Mouse (Mus musculus): Measurements from ENCODE around the gene Acss1. TPM values are rescaled to one million over a fixed set of nuclear protein-coding genes. Genes with fewer than 3 reads are reported as not detected.

Gene Acss1
- 67.2 and 77.0 TPM in 2 replicates for polyA plus RNA-seq (2014; fragmentation: Nextera tagmentation; extraction: Ambion mirVana)

DNA sequence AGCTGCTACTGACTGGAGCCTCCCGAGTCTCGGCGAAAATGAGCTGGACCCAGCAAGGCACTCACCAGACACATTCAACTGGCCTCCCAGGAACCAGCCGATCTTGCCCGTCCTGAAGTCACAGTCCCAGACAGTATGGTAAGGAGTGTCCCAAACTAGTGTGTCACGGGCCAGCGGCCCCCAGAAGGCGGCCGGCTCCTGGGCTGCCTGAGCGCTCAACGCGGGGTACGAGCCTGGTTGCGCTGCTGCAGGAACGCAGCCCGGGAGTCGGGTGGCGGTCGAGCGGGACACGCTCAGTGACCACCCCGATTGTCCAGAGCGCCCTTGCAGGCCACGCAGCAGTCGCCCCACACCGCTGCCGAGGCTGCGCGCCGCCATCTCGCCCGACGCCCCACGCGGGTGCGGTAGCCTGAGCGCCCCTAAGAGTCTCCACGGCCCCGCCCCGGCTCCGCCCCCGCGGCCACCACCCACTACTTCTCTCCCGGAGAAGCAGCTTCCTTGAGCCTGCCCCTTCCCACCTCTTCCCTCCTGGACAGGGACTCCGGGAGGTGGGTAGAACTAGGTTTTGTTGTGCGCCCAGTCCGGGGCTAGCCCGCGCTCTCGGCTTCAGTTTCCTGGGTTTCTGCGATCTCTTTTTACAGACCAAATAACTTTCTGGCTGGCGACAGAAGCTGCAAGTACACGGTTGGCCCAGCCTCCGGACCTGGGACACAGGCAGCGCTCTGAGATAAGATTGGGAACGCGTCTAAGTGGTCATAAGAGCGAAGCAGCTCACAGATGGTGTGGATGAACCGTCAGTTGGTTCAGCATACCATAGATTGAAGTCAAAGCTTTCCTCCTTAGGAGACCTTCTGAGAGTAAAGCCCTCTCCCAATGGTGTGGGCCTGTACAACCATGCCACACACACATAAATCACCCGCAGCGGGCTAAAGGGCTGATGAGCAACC lies at the start of gene Acss1:
Gene Acss1, minus strand, starts transcription at position 681 of the 947 bp plus-strand sequence.
- H3K9me3 ChIP-seq (ENCODE audit: control insufficient read depth, low read length) = no peaks in the 10 kb centered on the region
- no peaks in the 10 kb centered on the region for H3K36me3 ChIP-seq (ENCODE audit: control insufficient read depth, insufficient read depth, low read length)
- 3% methylated on average over 48 of the region's 61 CpGs for WGBS
- DNase-seq (ENCODE audit: low spot score) (peak; percentile 85), ATAC-seq (replicated peaks; ENCODE audit: low FRiP score) (peak; percentile 66)
- H3K27me3 ChIP-seq (replicated peaks; ENCODE audit: control insufficient read depth, insufficient read depth, low read length) = no peaks in the 10 kb centered on the region
- H3K4me1 ChIP-seq (replicated peaks; ENCODE audit: control insufficient read depth, insufficient read depth, low read length) = peaks cover 42% of the 10 kb centered on the region
- peak within 1 kb of the TSS; percentile 97 for H3K27ac ChIP-seq (ENCODE audit: low read depth, low read length)
- peak within 1 kb of the TSS; percentile 83 for H3K4me3 ChIP-seq (ENCODE audit: low read depth, low read length)
- peak within 1 kb of the TSS; percentile 87 for H3K9ac ChIP-seq (ENCODE audit: low read depth, low read length)
- peak within 1 kb of the TSS; percentile 94 for H3K4me2 ChIP-seq

DNA sequence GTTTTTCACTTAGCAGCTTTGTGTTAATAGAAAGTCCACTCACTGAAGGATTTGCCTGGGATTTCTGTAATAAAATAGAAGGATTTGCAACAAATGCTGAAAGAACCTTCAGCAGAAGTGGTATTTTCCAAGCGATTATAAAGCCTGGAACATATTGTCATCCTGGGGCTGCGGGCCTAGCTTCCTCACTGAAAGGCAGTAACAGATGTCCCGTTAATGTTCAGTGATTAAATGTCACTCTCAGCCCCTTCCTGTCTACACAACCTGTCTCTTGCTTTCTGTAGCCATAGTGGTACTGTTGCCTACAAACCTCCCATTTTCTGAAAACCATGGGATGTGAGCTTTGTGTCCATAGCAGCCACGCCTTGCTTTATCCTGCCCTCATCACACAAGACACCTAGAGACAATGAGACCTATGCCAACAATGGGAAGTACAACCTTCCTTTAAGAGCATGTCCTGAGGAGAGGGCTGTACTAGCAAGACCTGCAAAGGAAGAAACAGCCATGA lies 43.9 kb upstream of the Acss1 start:
- Histone ChIP-seq H3K9ac (ENCODE audit: low read depth, low read length) (no peak overlapping the region), H3K4me2 (no peak overlapping the region), H3K27me3 (replicated peaks; ENCODE audit: control insufficient read depth, insufficient read depth, low read length) (no peaks in the 10 kb centered on the region), H3K4me1 (replicated peaks; ENCODE audit: control insufficient read depth, insufficient read depth, low read length) (no peaks in the 10 kb centered on the region), H3K9me3 (ENCODE audit: control insufficient read depth, low read length) (no peaks in the 10 kb centered on the region), H3K4me3 (ENCODE audit: low read depth, low read length) (no peak overlapping the region), H3K36me3 (ENCODE audit: control insufficient read depth, insufficient read depth, low read length) (no peaks in the 10 kb centered on the region), H3K27ac (ENCODE audit: low read depth, low read length) (no peak overlapping the region)
- no peak for DNase-seq (ENCODE audit: low spot score)
- ATAC-seq (replicated peaks; ENCODE audit: low FRiP score) = no peak
- WGBS = 79% methylated on average over 4 of the region's 4 CpGs

DNA sequence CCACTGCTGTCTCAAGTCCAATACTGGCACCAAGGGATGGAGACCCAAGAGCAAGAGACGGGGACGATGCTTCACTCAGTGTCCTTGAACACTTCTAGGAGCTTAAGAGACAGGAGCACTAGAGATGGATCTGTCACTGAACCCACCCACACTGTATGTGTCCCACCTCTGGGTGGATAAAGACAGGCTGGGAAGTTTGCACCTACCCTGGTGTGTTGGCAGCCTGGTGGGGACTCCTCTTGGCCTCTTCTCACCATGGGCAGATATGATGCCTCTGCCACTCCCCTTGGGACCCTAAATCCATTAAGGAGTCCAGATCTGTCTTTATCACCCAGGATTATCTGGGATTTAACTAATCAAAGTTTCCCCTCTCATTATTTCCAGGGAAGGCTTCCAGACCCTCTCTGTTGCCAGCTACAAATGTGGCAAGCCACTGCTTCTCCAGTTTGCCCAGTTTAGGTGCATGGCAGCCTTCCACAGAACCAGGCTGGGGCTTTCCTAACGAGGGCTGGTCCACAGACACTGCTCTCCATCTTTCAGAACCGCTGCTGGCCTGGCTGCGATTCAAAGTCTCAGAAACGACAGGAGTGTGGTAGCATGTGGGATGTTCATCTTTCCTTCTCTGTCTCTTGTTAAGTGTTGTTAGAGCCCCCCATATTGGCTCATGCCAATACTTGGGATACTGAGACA lies 23.3 kb upstream of the Acss1 start:
- ATAC-seq (replicated peaks; ENCODE audit: low FRiP score) (no peak), DNase-seq (ENCODE audit: low spot score) (no peak)
- Histone ChIP-seq H3K9ac (ENCODE audit: low read depth, low read length) (no peak overlapping the region), H3K9me3 (ENCODE audit: control insufficient read depth, low read length) (no peaks in the 10 kb centered on the region), H3K27me3 (replicated peaks; ENCODE audit: control insufficient read depth, insufficient read depth, low read length) (peaks cover 49% of the 10 kb centered on the region), H3K27ac (ENCODE audit: low read depth, low read length) (no peak overlapping the region), H3K4me3 (ENCODE audit: low read depth, low read length) (no peak overlapping the region), H3K4me1 (replicated peaks; ENCODE audit: control insufficient read depth, insufficient read depth, low read length) (no peaks in the 10 kb centered on the region), H3K4me2 (no peak overlapping the region), H3K36me3 (ENCODE audit: control insufficient read depth, insufficient read depth, low read length) (no peaks in the 10 kb centered on the region)
- 68% methylated on average over 6 of the region's 6 CpGs for WGBS

- WGBS = 14% methylated on average over 11 of the region's 11 CpGs
- H3K36me3 ChIP-seq (ENCODE audit: control insufficient read depth, insufficient read depth, low read length) = no peaks in the 10 kb centered on the region
- no peak overlapping the region for H3K4me3 ChIP-seq (ENCODE audit: low read depth, low read length)
- H3K4me1 ChIP-seq (replicated peaks; ENCODE audit: control insufficient read depth, insufficient read depth, low read length) = no peaks in the 10 kb centered on the region
- H3K9ac ChIP-seq (ENCODE audit: low read depth, low read length) = no peak overlapping the region
- no peak overlapping the region for H3K27ac ChIP-seq (ENCODE audit: low read depth, low read length)
- no peak overlapping the region for H3K4me2 ChIP-seq
- H3K27me3 ChIP-seq (replicated peaks; ENCODE audit: control insufficient read depth, insufficient read depth, low read length) = peaks cover 57% of the 10 kb centered on the region
- no peak for DNase-seq (ENCODE audit: low spot score)
- no peak for ATAC-seq (replicated peaks; ENCODE audit: low FRiP score)
- H3K9me3 ChIP-seq (ENCODE audit: control insufficient read depth, low read length) = no peaks in the 10 kb centered on the region
Observed at GRCm38 (mm10) chr2:150690216-150690615, 21.9 kb upstream of the Acss1 start.

- Histone ChIP-seq H3K27ac (ENCODE audit: low read depth, low read length) (no peak within 1 kb of the TSS), H3K27me3 (replicated peaks; ENCODE audit: control insufficient read depth, insufficient read depth, low read length) (peaks cover 57% of the 10 kb centered on the region), H3K9me3 (ENCODE audit: control insufficient read depth, low read length) (no peaks in the 10 kb centered on the region), H3K36me3 (ENCODE audit: control insufficient read depth, insufficient read depth, low read length) (no peaks in the 10 kb centered on the region), H3K4me2 (peak within 1 kb of the TSS; percentile 56), H3K4me1 (replicated peaks; ENCODE audit: control insufficient read depth, insufficient read depth, low read length) (no peaks in the 10 kb centered on the region), H3K4me3 (ENCODE audit: low read depth, low read length) (peak within 1 kb of the TSS; percentile 28), H3K9ac (ENCODE audit: low read depth, low read length) (no peak within 1 kb of the TSS)
- no peak for ATAC-seq (replicated peaks; ENCODE audit: low FRiP score)
- peak; percentile 8 for DNase-seq (ENCODE audit: low spot score)
- WGBS = 47% methylated on average over 16 of the region's 16 CpGs
Observed at GRCm38 (mm10) chr2:150689223-150689800, 21.0 kb upstream of the Acss1 start, which contains the start of gene Vsx1. Gene Vsx1 (minus strand): TSS chr2:150689360.

DNA sequence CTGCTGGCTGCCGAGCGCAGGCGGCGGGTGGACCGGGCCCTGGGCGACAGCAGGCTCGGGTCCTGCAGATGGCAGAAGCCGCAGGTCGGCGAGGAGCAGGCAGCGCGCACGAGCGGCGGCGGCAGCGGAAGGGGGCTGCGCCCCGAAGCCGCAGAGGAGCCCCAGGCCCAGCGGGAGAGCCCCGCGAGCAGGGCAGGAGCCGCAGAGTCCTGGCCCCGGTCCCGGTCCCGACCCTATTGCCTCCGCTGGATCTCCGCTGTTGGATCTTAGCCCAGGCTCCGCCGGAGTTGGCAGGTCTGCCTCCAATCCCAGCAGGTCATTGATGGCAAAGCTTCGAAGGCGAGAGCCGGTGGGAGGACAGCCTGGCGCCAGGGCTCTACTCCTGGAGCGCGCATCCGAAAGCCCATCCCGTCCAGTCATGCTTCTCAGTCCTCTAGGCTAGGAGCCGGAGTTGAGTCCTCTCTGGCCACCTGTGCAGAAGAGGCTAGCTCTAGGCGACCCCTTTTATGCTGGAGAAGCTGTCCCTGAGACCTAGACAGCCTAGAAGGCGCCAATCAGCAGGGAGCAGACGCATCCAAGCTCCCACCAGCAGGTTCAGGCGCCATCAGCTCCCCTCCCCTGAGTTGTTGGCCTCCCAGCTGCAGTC lies 20.4 kb upstream of the Acss1 start:
- H3K4me1 ChIP-seq (replicated peaks; ENCODE audit: control insufficient read depth, insufficient read depth, low read length) = no peaks in the 10 kb centered on the region
- ATAC-seq (replicated peaks; ENCODE audit: low FRiP score) = 0 out of 2 replicates have a peak, but pooled peaks have one; percentile 32
- no peak for DNase-seq (ENCODE audit: low spot score)
- H3K4me3 ChIP-seq (ENCODE audit: low read depth, low read length) = peak overlapping the region; percentile 28
- no peak overlapping the region for H3K27ac ChIP-seq (ENCODE audit: low read depth, low read length)
- H3K27me3 ChIP-seq (replicated peaks; ENCODE audit: control insufficient read depth, insufficient read depth, low read length) = peaks cover 57% of the 10 kb centered on the region
- 3% methylated on average over 44 of the region's 44 CpGs for WGBS
- H3K9me3 ChIP-seq (ENCODE audit: control insufficient read depth, low read length) = no peaks in the 10 kb centered on the region
- H3K9ac ChIP-seq (ENCODE audit: low read depth, low read length) = no peak overlapping the region
- H3K4me2 ChIP-seq = peak overlapping the region; percentile 56
- H3K36me3 ChIP-seq (ENCODE audit: control insufficient read depth, insufficient read depth, low read length) = no peaks in the 10 kb centered on the region

DNA sequence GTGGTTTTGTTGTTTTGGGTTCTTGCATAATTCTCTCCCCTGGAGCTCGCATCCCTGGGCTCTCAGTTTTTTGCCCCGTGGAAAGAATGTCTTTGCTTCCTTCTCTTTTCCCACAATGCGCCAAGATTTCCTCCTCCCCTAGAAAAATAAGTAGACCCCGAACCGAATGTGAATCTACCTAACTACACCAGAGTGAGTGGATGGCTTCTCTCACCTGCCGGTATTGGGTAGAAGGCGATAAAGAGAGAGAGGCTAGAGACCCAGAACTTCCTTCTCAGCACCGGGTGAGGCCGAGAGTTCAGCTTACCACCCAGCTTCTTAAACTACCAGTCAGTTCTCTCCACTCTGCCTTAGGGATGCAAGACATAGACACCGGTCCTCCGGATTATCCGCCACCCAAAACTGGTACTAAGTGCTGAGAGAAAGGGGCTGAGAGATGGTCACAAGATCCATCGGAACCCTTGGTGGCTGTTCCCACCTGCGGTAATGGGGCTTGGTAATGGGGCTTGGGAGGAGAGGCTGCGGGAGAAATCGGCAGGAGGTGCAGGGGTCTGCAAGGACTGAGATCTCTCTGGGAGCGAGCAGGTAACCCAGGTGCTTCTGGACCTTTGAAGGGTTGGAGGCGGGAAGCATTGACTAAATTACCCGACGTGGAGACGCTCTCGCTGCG lies 19.7 kb upstream of the Acss1 start:
- no peaks in the 10 kb centered on the region for H3K4me1 ChIP-seq (replicated peaks; ENCODE audit: control insufficient read depth, insufficient read depth, low read length)
- no peaks in the 10 kb centered on the region for H3K9me3 ChIP-seq (ENCODE audit: control insufficient read depth, low read length)
- no peak overlapping the region for H3K9ac ChIP-seq (ENCODE audit: low read depth, low read length)
- no peaks in the 10 kb centered on the region for H3K36me3 ChIP-seq (ENCODE audit: control insufficient read depth, insufficient read depth, low read length)
- H3K27ac ChIP-seq (ENCODE audit: low read depth, low read length) = no peak overlapping the region
- ATAC-seq (replicated peaks; ENCODE audit: low FRiP score) (no peak), DNase-seq (ENCODE audit: low spot score) (no peak)
- H3K4me3 ChIP-seq (ENCODE audit: low read depth, low read length) = peak overlapping the region; percentile 28
- 4% methylated on average over 23 of the region's 23 CpGs for WGBS
- H3K27me3 ChIP-seq (replicated peaks; ENCODE audit: control insufficient read depth, insufficient read depth, low read length) = peaks cover 57% of the 10 kb centered on the region
- peak overlapping the region; percentile 56 for H3K4me2 ChIP-seq

- WGBS = 88% methylated on average over 9 of the region's 9 CpGs
- DNase-seq (ENCODE audit: low spot score) = peak; percentile 20
Observed at GRCm38 (mm10) chr2:150685389-150685788, 17.1 kb upstream of the Acss1 start.

More at GRCm38 (mm10) chr2:150685389-150685788, 17.1 kb upstream of the Acss1 start:
- H3K4me3 ChIP-seq (ENCODE audit: low read depth, low read length) = no peak overlapping the region
- H3K36me3 ChIP-seq (ENCODE audit: control insufficient read depth, insufficient read depth, low read length) = no peaks in the 10 kb centered on the region
- no peak for ATAC-seq (replicated peaks; ENCODE audit: low FRiP score)
- H3K27ac ChIP-seq (ENCODE audit: low read depth, low read length) = no peak overlapping the region
- no peak overlapping the region for H3K4me2 ChIP-seq
- peaks cover 44% of the 10 kb centered on the region for H3K27me3 ChIP-seq (replicated peaks; ENCODE audit: control insufficient read depth, insufficient read depth, low read length)
- H3K4me1 ChIP-seq (replicated peaks; ENCODE audit: control insufficient read depth, insufficient read depth, low read length) = no peaks in the 10 kb centered on the region
- H3K9me3 ChIP-seq (ENCODE audit: control insufficient read depth, low read length) = no peaks in the 10 kb centered on the region
- H3K9ac ChIP-seq (ENCODE audit: low read depth, low read length) = no peak overlapping the region

All from liver, embryonic 11.5 days (tissue).